Mouse (Mus musculus): ENCODE results near the gene Allc.

Allc gene

DNA sequence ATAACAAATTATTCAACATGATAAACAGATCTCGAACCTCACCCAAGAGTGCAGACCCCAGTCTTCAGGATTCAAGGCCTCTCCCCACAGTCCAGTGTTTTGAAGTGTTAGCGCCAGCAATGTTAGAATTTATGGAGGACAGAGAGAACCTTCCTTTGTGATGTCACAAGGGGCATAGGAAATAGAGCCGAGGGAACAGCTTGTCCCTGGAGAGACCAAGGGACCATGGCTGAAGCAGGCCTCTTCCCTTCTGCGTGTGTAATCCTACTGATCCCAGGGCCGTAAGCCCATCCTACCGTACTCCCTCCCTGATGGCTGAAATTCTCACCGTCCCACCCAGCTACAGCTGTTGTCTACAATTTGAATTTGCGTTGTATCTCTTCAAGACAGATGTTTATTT, at the start of gene Allc:
Allc (minus strand) TSS at position 101 of the 400 bp plus-strand sequence.
- DNase-seq (ENCODE audit: low spot score in 2 of 2) = no peak

DNA sequence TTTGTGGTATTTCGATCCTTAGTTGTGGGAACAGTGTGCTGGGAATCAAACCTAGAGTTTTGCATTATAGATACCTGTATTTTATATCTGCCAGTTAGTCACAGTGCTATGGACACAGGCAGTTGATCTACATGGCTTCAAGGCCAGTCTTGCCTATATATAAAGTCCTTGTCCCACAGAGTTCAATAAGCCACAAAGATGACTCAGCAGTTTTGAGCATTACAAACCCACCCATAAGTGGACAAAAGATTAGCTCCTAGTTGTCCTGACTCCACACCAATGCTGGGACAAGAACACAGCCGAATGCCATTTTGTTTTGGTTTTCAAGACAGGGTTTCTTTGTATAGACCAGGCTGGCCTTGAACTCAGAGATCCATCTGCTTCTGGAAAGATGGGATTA, 46.1 kb upstream of the Allc start:
- no peak for DNase-seq (ENCODE audit: low spot score in 2 of 2)

- DNase-seq (ENCODE audit: low spot score in 2 of 2) = no peak
Observed at GRCm38 (mm10) chr12:28627092-28627491, 44.8 kb upstream of the Allc start.

- no peak for DNase-seq (ENCODE audit: low spot score in 2 of 2)
Observed at GRCm38 (mm10) chr12:28625407-28625806, 43.1 kb upstream of the Allc start.

DNA sequence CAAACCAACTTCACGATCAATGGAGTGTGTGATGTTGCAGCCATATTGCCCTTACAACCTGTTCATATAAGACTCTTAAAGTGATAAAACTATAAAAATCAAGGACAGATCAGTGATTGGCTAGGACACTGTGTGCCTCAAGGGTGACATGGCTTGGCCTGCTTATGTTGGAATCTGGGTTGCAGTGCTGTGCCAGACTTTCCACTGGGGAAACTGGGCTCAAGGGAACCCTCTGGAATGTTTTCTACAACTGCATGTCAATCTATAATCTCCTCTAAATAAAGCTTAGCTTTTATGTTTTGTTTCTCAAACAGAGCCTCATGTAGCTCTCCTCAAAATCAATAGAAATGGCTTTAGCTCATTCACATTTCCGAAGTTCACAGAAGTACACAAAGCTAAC, 41.9 kb upstream of the Allc start:
- DNase-seq (ENCODE audit: low spot score in 2 of 2) = no peak

DNA sequence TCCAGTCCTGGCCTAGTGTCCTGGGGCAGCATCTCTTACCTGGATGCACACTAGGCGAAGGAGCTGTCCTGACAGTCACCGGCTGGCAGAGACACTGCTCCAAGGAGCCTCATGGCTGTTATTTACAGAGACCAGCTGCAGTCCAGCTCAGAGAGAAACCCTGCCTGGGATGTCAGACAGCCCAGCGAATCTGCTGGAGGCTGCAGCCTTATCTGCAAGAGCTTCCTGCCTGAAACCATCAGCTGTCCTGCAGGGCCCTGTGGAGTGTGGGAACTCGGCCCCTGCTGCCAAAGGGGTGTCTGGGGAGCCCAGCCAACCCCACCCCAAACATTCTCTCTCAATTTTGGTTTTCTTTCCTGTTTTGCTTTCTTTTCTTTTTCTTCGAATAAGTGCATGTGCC, 40.9 kb upstream of the Allc start, which contains the start of gene Colec11:
Colec11 (minus strand) TSS at position 183 of the 400 bp plus-strand sequence.
- DNase-seq (ENCODE audit: low spot score in 2 of 2) = no peak

- DNase-seq (ENCODE audit: low spot score in 2 of 2) = no peak
Observed at GRCm38 (mm10) chr12:28622641-28623040, 40.3 kb upstream of the Allc start.

DNA sequence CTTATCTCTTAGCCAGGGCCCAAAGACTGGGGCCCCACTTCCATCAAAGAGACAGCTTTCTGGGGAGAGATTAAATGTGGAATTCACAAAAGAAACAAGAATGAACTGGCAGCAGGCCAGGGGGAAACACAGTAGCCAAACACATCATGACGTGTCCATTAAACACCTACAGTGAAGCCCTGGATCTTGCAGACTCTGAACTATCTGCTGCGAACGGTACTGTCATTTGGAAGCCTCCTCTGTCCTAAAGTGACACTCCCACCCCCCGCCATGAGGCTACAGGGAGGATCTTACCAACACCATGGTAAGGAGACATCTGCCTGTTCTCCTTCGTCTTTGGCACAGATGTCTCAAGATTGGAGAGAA, 39.8 kb upstream of the Allc start:
- no peak for DNase-seq (ENCODE audit: low spot score in 2 of 2)

- no peak for DNase-seq (ENCODE audit: low spot score in 2 of 2)
Observed at GRCm38 (mm10) chr12:28621451-28622166, 39.3 kb upstream of the Allc start.

DNA sequence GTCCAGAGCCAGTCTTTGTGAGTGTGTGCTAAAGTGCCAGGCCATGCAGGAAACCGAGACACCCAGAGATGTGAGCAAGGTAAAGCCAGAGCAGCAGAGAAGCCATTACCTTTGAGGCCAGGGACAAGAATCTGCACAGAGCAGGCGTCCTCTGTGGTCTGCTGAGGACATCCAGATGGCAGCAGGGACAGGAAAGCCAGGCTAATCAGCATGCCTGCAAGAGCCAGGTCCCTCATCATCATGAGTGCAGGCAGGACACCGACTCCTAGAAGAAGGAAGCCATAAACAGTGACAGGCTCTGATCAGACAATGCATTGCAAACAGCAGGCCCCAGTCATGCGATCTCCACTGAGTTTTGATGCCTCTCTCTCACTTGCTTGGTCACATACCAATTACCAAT, 35.0 kb upstream of the Allc start:
- no peak for DNase-seq (ENCODE audit: low spot score in 2 of 2)

DNA sequence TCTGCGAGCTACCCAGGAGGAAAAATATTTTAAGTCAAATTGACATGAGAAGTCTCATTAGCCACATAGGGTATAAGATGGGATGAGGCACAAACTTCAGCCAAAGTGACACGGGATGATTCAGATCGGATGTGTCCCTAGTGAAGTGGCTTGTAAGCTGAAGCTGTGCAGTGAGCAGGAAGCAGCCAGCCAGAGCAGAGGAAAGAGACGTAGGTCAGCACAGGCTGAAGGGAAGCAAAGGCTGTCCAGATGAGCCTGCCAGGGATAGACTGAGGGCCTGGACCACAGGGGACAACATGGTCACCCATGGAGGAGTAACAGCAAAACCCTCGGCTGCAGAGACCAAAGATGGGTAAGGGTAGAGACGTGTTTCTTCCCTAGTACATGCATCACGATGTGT, 32.1 kb upstream of the Allc start:
- DNase-seq (ENCODE audit: low spot score in 2 of 2) = no peak

GRCm38 (mm10) chr12:28612391-28612790, 30.1 kb upstream of the Allc start:
- DNase-seq (ENCODE audit: low spot score in 2 of 2) = no peak

- no peak for DNase-seq (ENCODE audit: low spot score in 2 of 2)
Observed at GRCm38 (mm10) chr12:28607546-28608305, 25.4 kb upstream of the Allc start.

GRCm38 (mm10) chr12:28603494-28603893, 21.2 kb upstream of the Allc start:
- no peak for DNase-seq (ENCODE audit: low spot score in 2 of 2)

GRCm38 (mm10) chr12:28602259-28602658, 19.9 kb upstream of the Allc start:
- DNase-seq (ENCODE audit: low spot score in 2 of 2) = no peak

- no peak for DNase-seq (ENCODE audit: low spot score in 2 of 2)
Observed at GRCm38 (mm10) chr12:28598526-28598991, 16.2 kb upstream of the Allc start.

GRCm38 (mm10) chr12:28598110-28598509, 15.8 kb upstream of the Allc start:
- DNase-seq (ENCODE audit: low spot score in 2 of 2) = no peak

DNA sequence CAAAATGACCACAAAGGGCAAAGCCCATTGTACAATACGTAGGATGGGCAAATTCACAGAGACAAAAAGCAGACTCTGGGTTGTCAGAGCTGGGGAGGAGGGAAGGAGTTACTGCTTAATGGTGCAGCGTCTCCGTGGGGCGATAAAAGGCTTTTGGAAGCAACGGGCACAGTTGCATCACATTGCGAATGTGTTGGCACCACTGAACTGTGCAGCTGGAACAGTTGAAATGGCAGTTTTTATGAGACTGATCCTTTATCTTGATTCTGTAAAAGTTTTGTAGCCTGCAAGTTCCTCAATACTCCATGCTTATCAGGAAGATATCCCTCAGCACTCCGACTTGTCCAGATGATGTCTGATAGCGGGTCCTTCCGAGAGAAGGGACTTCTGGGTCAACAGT, 15.4 kb upstream of the Allc start:
- no peak for DNase-seq (ENCODE audit: low spot score in 2 of 2)

- no peak for DNase-seq (ENCODE audit: low spot score in 2 of 2)
Observed at GRCm38 (mm10) chr12:28596851-28597250, 14.5 kb upstream of the Allc start.

- no peak for DNase-seq (ENCODE audit: low spot score in 2 of 2)
Observed at GRCm38 (mm10) chr12:28590428-28590827, 8.1 kb upstream of the Allc start.

DNA sequence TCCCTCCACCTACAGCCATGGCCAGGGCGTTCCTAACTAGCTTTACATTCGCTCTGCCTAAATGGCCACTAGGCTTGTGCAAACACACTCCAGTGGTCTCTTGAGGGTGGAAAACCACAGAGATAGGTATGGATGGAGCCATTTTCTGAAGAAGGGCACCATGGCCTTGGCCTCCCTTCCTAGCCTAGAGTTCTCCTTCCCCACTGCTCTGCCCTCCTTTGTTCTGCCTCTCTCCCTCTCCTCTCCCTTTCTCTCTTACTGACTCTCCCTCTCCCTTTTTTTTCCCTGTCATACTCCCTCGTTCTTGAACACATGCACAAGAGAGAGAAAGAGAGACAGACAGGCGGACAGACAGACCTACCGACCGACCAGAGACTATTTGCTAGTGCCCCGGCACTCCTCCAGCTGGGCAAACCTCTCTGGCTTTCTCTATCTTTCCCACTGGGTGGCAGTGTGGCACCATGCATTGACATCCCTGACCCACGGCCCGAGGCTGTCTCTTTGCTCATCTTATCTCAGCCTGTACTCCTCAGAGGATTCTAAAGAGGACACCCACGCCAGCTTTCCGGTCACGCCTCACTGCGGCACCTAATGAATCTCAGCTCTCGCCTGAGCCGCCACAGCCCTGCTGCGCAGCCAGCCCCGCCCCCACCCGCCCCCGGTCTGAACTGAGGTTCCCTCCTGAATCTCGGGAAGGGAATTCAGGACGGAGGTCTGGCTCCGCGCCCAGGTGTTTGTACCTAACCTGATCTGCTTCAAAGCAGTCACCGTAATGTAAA, 7.0 kb upstream of the Allc start:
- peak; percentile 22 to 57 for DNase-seq (ENCODE audit: low spot score in 2 of 2)

DNA sequence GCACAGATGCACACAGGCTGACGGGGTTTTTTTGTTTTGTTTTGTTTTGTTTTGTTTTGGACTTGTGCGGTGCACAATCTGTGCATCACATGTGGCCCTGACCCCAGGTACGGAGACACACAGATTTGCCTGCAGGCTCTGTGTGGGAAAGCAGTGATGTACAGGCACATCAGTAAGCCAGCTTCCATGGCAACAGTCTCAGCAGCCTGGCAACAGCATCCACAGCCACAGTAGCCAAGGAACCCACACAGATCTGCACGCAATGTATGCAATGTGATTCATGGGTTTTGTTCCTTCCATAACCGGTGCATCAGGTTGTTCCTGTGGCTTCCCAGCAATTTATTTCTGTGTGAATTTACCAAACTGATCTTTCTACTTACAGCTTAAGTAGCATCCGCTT, 5.6 kb upstream of the Allc start:
- DNase-seq (ENCODE audit: low spot score in 2 of 2) = no peak
